Mouse (Mus musculus): Measurements from ENCODE around the gene Samd10.

DNA sequence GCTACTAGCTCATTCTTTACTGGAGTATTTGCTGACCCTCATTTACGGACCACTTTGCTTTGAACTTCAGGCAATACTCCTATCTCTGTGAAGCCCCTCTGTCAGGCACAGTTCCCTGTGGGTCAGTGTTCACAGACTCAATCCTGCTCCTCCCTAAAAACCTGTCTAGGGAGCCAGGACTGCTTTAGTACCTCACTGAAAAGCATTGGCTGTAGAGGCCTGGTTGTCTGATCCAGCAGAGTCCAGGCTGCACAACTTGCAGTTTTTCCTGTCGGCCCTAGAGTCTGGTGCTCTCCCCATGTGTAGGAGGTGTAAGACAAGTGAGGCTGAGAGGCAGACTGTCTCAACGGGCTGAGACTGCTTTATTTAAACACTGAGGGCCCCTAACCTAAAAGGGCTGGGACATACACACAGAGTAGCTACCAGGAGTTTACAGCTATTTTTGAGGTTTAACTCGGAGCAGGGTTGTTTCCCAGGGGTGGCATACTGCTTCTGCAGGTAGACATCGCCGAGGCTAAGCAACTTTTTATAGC is 1.3 kb upstream of the Samd10 start:
- TF ChIP-seq EP300 (IDR thresholded peaks at IDR 0.05; ENCODE audit: low read depth), result no peak
- TF ChIP-seq CTCF (IDR thresholded peaks at IDR 0.05; ENCODE audit: low read depth), result no peak
